Mouse (Mus musculus) hindbrain, embryonic 11.5 days (tissue): Measurements from ENCODE around the gene AI597479. TPM values are rescaled to one million over a fixed set of nuclear protein-coding genes. Genes with fewer than 3 reads are reported as not detected.

Experiments used
- ATAC-seq: fragments of 200-750 bp; cut with Nextera tagmentation; 2 replicates; pipeline ENCODE4 v1.8.0; 2017; ENCODE audit warnings: mild to moderate bottlenecking, moderate TSS enrichment, moderate library complexity; ENCODE audit not compliant: low FRiP score
- DNase-seq: peaks from one replicate; pipeline ENCODE4 v3.0.0-alpha.2; 2015; ENCODE audit warnings: low spot score
- H3K27ac ChIP-seq: fragments of 300-500 bp; sonication (generic); 2 replicates; pipeline ENCODE4 v1.5.1; 2014; ENCODE audit warnings: mild to moderate bottlenecking, low read depth, low read length
- H3K27me3 ChIP-seq: fragments of 300-500 bp; sonication (generic); 2 replicates; pipeline ENCODE4 v1.6.1; 2014; ENCODE audit warnings: mild to moderate bottlenecking, low read length, moderate library complexity, mixed read lengths; ENCODE audit not compliant: control insufficient read depth, insufficient read depth
- H3K36me3 ChIP-seq: fragments of 300-500 bp; sonication (generic); 2 replicates; pipeline ENCODE4 v1.6.1; 2014; ENCODE audit warnings: mild to moderate bottlenecking, low read length, moderate library complexity, mixed read lengths; ENCODE audit not compliant: control insufficient read depth, insufficient read depth
- H3K4me1 ChIP-seq: fragments of 300-500 bp; sonication (generic); replicated peaks from 2 replicates; pipeline ENCODE4 v1.6.1; 2014; ENCODE audit warnings: low read length, mixed read lengths; ENCODE audit not compliant: control insufficient read depth, insufficient read depth
- H3K4me2 ChIP-seq: fragments of 300-500 bp; sonication (generic); replicated peaks from 2 replicates; pipeline ENCODE4 v1.6.1; 2014; ENCODE audit warnings: mild to moderate bottlenecking, low read depth, low read length
- H3K4me3 ChIP-seq: fragments of 300-500 bp; sonication (generic); 2 replicates; pipeline ENCODE4 v1.5.1; 2014; ENCODE audit warnings: low read depth, low read length
- H3K9ac ChIP-seq: fragments of 300-500 bp; sonication (generic); 2 replicates; pipeline ENCODE4 v1.6.1; 2014; ENCODE audit warnings: low read depth, low read length
- H3K9me3 ChIP-seq: fragments of 300-500 bp; sonication (generic); 2 replicates; pipeline ENCODE4 v1.6.1; 2016; ENCODE audit warnings: low read length; ENCODE audit not compliant: control insufficient read depth
- WGBS: fragments of 180-500 bp; shearing (Covaris S2); extraction: QIAGEN DNeasy Blood & Tissue Kit; methylation state at CpG from one replicate; pipeline ENCODE4 v1.1.7; 2014; 5-methylcytosine and 5-hydroxymethylcytosine counted together
- polyA plus RNA-seq: library from polyadenylated mRNA; unstranded; fragments of >200 nt; fragmentation: Nextera tagmentation; extraction: Ambion mirVana; gene quantifications from 2 replicates; pipeline ENCODE4 v1.2.1, GENCODE M21; 2014

AI597479 gene
- polyA plus RNA-seq, 1 experiment from 2014 or later, result 39.3 TPM

GRCm38 (mm10) chr1:43110556-43110955 is 12.0 kb downstream of the AI597479 start:
- no peaks in the 10 kb centered on the region for H3K4me1 ChIP-seq
- ATAC-seq (no peak), DNase-seq (peak; percentile 74)
- no peak overlapping the region for H3K9ac ChIP-seq
- 58% methylated on average over 4 of the region's 4 CpGs for WGBS
- no peak overlapping the region for H3K27ac ChIP-seq
- no peak overlapping the region for H3K4me3 ChIP-seq
- H3K27me3 ChIP-seq, result no peaks in the 10 kb centered on the region
- H3K4me2 ChIP-seq, result no peak overlapping the region
- H3K9me3 ChIP-seq, result no peaks in the 10 kb centered on the region
- H3K36me3 ChIP-seq, result 0 out of 2 replicates have a peak, but pooled peaks cover 3% of the 10 kb centered on the region

- H3K9me3 ChIP-seq, result no peaks in the 10 kb centered on the region
- H3K4me3 ChIP-seq, result no peak overlapping the region
- no peaks in the 10 kb centered on the region for H3K27me3 ChIP-seq
- DNase-seq (peak; percentile 65), ATAC-seq (no peak)
- no peak overlapping the region for H3K9ac ChIP-seq
- no peak overlapping the region for H3K27ac ChIP-seq
- no peaks in the 10 kb centered on the region for H3K4me1 ChIP-seq
- 88% methylated on average over 2 of the region's 2 CpGs for WGBS
- no peak overlapping the region for H3K4me2 ChIP-seq
- 0 out of 2 replicates have a peak, but pooled peaks cover 3% of the 10 kb centered on the region for H3K36me3 ChIP-seq
Observed at GRCm38 (mm10) chr1:43112882-43113281, 14.4 kb downstream of the AI597479 start.

GRCm38 (mm10) chr1:43117435-43117834 is 18.9 kb downstream of the AI597479 start:
- ATAC-seq, result no peak
- no peaks in the 10 kb centered on the region for H3K27me3 ChIP-seq
- H3K27ac ChIP-seq, result no peak overlapping the region
- H3K36me3 ChIP-seq, result no peaks in the 10 kb centered on the region
- H3K4me3 ChIP-seq, result no peak overlapping the region
- 96% methylated on average over 8 of the region's 8 CpGs for WGBS
- H3K4me2 ChIP-seq, result no peak overlapping the region
- no peak overlapping the region for H3K9ac ChIP-seq
- no peaks in the 10 kb centered on the region for H3K4me1 ChIP-seq
- no peaks in the 10 kb centered on the region for H3K9me3 ChIP-seq
- DNase-seq, result no peak

GRCm38 (mm10) chr1:43120950-43121349 is 22.4 kb downstream of the AI597479 start:
- no peaks in the 10 kb centered on the region for H3K4me1 ChIP-seq
- H3K9ac ChIP-seq, result no peak overlapping the region
- no peaks in the 10 kb centered on the region for H3K27me3 ChIP-seq
- H3K9me3 ChIP-seq, result no peaks in the 10 kb centered on the region
- 96% methylated on average over 5 of the region's 5 CpGs for WGBS
- H3K36me3 ChIP-seq, result no peaks in the 10 kb centered on the region
- no peak overlapping the region for H3K4me3 ChIP-seq
- DNase-seq (no peak), ATAC-seq (no peak)
- H3K4me2 ChIP-seq, result no peak overlapping the region
- no peak overlapping the region for H3K27ac ChIP-seq

GRCm38 (mm10) chr1:43122616-43123015 is 24.1 kb downstream of the AI597479 start:
- Histone ChIP-seq H3K9ac (no peak overlapping the region), H3K4me3 (no peak overlapping the region), H3K27me3 (no peaks in the 10 kb centered on the region), H3K27ac (no peak overlapping the region), H3K9me3 (no peaks in the 10 kb centered on the region), H3K4me1 (no peaks in the 10 kb centered on the region), H3K4me2 (no peak overlapping the region), H3K36me3 (no peaks in the 10 kb centered on the region)
- 92% methylated on average over 2 of the region's 2 CpGs for WGBS
- DNase-seq (no peak), ATAC-seq (no peak)

- ATAC-seq (no peak), DNase-seq (no peak)
- 82% methylated on average over 4 of the region's 4 CpGs for WGBS
- Histone ChIP-seq H3K27ac (no peak overlapping the region), H3K27me3 (no peaks in the 10 kb centered on the region), H3K36me3 (no peaks in the 10 kb centered on the region), H3K4me2 (no peak overlapping the region), H3K4me3 (no peak overlapping the region), H3K4me1 (no peaks in the 10 kb centered on the region), H3K9me3 (no peaks in the 10 kb centered on the region), H3K9ac (no peak overlapping the region)
Observed at GRCm38 (mm10) chr1:43124726-43125125, 26.2 kb downstream of the AI597479 start.

GRCm38 (mm10) chr1:43127196-43127595 is 28.7 kb downstream of the AI597479 start:
- DNase-seq, result no peak
- Histone ChIP-seq H3K27ac (no peak overlapping the region), H3K4me1 (no peaks in the 10 kb centered on the region), H3K9me3 (no peaks in the 10 kb centered on the region), H3K36me3 (no peaks in the 10 kb centered on the region), H3K4me3 (no peak overlapping the region), H3K27me3 (no peaks in the 10 kb centered on the region), H3K4me2 (no peak overlapping the region), H3K9ac (no peak overlapping the region)
- no peak for ATAC-seq

- no peak for DNase-seq
- no peak for ATAC-seq
- Histone ChIP-seq H3K4me3 (no peak overlapping the region), H3K4me2 (no peak overlapping the region), H3K27me3 (no peaks in the 10 kb centered on the region), H3K9ac (no peak overlapping the region), H3K4me1 (no peaks in the 10 kb centered on the region), H3K9me3 (no peaks in the 10 kb centered on the region), H3K36me3 (no peaks in the 10 kb centered on the region), H3K27ac (no peak overlapping the region)
- 79% methylated on average over 8 of the region's 8 CpGs for WGBS
Observed at GRCm38 (mm10) chr1:43127820-43128610, 29.5 kb downstream of the AI597479 start.

GRCm38 (mm10) chr1:43130219-43130981 is 31.9 kb downstream of the AI597479 start:
- ATAC-seq, result no peak
- no peak overlapping the region for H3K9ac ChIP-seq
- H3K4me3 ChIP-seq, result no peak overlapping the region
- 80% methylated on average over 5 of the region's 5 CpGs for WGBS
- no peak overlapping the region for H3K4me2 ChIP-seq
- no peaks in the 10 kb centered on the region for H3K9me3 ChIP-seq
- H3K27ac ChIP-seq, result no peak overlapping the region
- H3K36me3 ChIP-seq, result no peaks in the 10 kb centered on the region
- H3K4me1 ChIP-seq, result no peaks in the 10 kb centered on the region
- no peak for DNase-seq
- no peaks in the 10 kb centered on the region for H3K27me3 ChIP-seq
